Mouse (Mus musculus): ENCODE data around the gene Dlg2. TPM values are rescaled to one million over a fixed set of nuclear protein-coding genes. Genes with fewer than 3 reads are reported as not detected.

Dlg2 gene
- total RNA-seq, 2 experiments from 2014 or later = 0.33 to 2.1 TPM

DNA sequence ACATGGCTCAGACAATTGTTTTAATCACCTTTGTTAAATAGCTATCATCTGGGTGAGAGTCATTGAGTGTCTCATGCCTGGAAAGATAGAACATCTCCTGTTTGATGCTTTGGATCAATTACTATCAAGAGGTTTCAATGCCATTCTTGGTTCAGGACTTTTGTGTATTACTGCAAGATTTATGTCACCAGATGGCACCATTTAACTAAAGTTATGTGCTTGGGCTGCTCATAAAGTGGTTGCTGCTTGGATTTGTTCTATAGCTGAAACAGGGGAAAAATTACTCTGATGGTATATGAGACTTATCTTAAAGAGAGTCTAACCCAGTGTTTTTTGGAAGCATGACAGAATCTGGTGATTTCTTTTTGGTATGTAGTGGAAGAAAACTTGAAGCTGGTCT, 35.8 kb downstream of the Dlg2 start:
- no peak for ATAC-seq (replicated peaks; ENCODE audit: low FRiP score, low TSS enrichment, poor library complexity, severe bottlenecking)

DNA sequence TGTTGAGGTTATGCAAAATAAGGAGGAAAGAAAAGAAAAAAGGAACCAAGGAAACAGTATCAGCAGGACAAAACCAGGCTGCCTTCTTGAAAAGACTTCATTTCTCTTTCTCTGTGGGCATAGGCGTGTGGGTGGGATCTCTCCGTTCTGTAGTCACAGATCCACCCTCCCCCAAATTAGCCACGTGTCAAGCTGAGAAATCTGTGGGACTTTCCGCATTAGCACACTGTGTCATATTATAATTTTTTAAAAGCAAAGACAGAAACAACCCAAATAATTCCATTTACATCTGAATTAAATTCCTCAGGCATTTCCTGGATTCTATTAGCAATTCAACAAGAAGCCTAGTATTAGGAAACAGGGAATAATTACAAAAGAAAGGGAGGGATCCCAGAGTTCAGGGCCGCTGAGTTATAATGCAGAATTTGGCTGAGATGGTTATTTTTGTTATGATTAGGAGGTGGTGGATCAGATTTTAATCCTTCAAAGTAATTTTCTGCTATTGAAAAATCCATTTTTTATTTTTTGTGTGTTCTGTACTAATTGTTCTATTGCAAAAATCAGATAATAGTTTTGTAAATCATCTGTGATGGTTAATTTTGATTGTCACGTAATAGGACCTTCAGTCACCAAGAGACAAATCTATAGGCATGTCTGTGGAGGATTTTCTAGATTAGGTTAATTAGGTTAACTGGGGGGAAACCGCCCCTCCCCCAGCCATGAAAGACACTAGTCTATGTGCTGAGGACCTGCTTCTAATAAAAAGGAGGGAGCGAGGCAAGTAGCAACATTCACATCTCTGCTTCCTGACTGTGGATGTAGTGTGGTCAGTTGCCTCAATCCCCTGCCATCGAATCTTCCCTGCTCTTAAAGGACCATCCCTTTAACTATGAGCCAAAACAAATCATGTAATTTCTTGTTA, 63.3 kb downstream of the Dlg2 start:
- no peak for ATAC-seq (replicated peaks; ENCODE audit: low FRiP score, low TSS enrichment, poor library complexity, severe bottlenecking)

DNA sequence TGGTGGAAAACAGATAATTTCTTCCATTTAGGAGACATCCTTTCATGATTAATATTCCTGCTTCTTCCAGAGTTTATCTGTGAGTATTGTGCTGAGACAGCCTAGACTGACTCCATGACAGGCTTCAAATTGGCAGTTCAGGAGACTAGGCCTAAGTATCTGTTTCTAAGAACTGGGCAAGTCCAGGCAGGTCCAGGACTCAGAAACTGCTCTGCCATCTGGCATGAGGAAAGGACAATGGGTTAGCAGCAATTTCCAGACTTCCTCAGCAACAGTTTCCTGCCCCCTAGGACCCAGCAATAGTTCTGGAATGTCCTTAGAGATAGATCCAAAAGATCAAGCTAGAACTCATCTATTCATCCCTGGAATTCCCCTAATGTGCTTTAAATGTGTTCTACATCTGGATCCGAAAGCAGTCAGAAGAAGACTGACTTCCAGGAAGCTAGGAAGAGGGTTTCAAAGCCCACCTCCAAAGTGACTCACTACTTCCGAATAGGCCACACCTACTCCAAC, 64.4 kb downstream of the Dlg2 start:
- no peak for ATAC-seq (replicated peaks; ENCODE audit: low FRiP score, low TSS enrichment, poor library complexity, severe bottlenecking)

DNA sequence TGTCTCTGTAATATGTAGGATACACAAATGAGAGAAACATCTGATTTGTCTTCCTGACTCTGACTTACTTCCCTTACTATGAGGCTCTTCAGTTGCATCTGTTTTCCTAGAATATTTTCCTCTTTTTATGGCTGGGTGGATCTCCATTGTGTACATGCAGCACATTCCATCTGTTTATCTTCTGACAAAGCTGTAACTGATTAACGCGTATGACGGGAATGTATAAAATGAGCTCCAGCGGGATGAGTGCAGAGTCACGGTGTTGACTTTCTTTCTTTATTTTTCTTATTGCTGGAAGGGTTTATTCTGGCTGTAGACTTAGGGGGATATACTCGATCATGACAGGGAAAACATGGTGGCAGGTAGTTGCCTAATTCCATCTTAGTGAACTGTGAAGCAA, 76.9 kb downstream of the Dlg2 start:
- no peak for ATAC-seq (replicated peaks; ENCODE audit: low FRiP score, low TSS enrichment, poor library complexity, severe bottlenecking)

DNA sequence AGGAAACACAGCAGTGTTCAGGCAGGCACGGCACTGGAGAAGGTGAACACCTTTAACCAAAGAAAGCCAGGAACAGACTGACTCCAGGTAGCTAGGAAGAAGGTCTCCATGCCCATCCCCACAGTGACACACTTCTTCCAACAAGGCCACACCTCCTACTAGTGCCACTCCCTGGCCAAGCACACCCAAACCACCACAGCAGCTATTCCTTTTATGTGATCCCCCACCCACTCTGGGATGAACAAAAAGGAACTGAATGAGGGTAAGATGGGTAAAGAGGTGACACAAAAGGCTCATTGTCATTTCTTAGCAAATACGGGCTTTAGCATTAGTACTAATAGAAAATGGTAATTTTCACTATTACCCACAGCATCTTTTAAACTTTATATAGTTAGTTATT, 77.9 kb downstream of the Dlg2 start:
- ATAC-seq (replicated peaks; ENCODE audit: low FRiP score, low TSS enrichment, poor library complexity, severe bottlenecking) = no peak

DNA sequence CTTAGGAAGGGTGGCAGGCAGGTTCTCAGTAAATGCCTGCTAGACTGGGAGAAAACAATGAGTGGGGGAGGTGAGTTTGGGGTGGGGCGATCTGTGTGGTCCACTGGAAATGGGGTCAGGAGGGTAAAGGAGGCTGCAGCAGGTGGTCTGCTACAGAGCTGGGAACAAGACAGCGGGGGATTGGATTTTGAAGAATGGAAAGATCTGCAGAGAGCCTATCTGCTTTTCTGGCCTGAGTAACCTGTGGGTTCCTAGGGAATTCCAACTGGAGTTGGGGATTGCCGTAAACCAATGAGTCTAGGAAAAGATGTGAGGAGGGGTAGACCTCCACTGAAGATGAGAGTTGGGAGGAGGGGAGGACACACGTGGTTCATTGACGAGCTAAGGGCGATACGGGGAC, 92.7 kb downstream of the Dlg2 start:
- ATAC-seq (replicated peaks; ENCODE audit: low FRiP score, low TSS enrichment, poor library complexity, severe bottlenecking) = no peak

DNA sequence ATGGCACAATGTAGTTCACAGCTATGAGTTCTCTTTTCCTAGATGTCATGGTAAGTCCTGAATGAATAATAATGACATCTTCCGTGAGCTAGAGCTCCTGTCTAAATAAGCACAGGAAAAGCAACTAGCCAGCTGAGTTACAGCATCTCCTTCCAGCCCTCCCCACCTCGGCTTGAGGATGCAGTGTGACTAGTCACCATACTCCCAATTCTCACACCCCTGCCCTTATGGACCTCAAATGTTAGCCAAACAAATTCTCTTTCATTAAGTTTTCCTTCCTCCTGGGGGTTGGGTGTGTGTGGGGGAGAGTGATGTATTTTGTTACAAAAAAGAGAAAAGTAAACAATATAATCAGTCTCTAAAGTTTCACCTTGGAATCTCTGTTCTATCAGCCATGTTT, 111.3 kb downstream of the Dlg2 start:
- ATAC-seq (replicated peaks; ENCODE audit: low FRiP score, low TSS enrichment, poor library complexity, severe bottlenecking) = no peak

DNA sequence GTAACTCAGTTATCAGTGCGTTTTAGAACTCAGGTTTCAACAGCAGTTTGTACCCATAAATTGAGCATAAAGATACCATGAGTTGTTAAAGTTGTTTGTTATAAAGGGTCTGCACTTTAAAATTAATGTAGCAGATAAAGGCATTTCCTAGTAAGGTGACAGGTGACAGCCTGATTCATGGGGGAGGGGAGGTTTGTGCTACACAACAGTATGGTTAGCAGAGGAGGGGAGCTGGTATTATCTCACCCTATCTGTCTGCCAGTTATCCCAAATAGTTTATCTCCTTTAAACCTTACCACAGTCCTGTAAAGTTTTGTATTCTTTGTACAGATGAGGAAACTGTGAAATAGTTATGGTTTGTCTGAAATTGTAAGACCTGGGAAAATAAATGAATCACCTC, 111.8 kb downstream of the Dlg2 start:
- ATAC-seq (replicated peaks; ENCODE audit: low FRiP score, low TSS enrichment, poor library complexity, severe bottlenecking) = no peak

DNA sequence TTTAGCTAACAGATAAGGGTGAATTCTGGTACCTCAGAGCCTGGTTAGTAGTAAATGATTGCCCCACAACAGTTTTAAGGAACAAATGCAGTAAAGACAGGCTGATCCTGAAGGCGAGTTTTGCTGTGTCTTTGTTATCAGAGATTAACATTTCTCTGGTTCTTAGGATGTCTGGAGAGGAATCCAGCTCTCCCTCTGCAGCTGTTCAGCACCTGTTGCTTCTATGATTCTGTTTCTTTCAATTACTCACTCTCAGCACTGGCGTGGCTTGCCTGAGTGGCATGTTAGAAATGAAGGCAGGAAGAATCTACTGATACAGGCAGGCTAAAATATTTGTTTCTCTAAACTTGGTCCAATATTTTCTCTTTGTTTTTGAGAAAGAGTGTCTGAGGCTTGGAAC, 133.3 kb downstream of the Dlg2 start:
- no peak for ATAC-seq (replicated peaks; ENCODE audit: low FRiP score, low TSS enrichment, poor library complexity, severe bottlenecking)

DNA sequence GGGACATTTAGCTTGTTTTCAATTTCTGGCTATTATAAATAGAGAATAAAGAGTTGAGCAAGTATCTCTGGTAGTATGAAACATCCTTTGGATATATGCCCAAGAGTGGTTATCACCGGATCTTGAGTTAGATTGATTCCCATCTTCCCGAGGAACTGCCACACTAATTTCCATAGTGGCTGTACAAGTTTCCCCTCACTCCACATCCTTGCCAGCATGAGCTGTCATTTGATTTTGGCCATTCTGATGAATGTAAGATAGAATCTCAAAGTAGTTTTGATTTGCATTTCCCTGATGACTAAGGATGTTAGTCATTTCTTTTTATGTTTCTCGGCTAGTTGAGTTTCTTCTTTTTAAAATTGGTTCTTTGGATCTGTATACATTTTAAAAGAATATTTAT, 154.1 kb downstream of the Dlg2 start:
- ATAC-seq (replicated peaks; ENCODE audit: low FRiP score, low TSS enrichment, poor library complexity, severe bottlenecking) = no peak

DNA sequence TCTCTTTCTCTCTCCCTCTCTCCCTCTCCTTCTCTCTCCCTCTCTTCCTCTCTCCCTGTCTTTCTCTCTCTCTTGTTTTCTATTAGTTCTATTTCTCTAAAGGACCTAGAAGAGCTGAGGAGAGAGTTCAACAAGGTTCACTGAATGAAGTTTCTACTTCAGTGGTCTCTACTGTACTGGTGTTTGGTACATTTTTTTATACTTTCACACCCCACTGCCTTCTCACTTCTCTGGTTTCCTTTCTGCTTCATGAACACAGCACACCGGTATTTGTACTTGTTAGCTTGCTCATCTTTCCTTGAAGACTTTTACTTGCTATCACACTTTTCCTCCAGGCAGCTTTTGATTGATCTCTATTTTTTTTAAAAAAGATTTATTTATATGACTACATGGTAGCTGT, 173.0 kb downstream of the Dlg2 start:
- no peak for ATAC-seq (replicated peaks; ENCODE audit: low FRiP score, low TSS enrichment, poor library complexity, severe bottlenecking)

DNA sequence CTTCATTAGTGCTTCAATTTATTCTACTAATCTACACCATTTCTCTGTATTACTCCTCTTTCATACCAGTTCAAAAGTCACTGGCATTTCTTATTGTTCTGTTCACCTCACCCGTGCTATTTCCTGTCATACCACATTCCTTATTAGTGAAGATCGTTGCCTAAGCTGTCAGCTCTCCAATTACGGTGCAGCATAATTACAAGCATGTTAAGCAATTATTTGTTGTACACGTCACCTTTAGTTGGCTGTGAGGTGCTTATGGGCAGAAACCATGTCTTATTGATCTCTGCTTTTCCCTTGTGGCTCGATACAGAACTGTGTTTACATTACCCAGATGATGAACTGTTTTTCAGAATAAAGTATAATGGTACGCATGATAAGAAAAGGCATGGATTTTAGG, 174.7 kb downstream of the Dlg2 start:
- ATAC-seq (replicated peaks; ENCODE audit: low FRiP score, low TSS enrichment, poor library complexity, severe bottlenecking) = no peak

DNA sequence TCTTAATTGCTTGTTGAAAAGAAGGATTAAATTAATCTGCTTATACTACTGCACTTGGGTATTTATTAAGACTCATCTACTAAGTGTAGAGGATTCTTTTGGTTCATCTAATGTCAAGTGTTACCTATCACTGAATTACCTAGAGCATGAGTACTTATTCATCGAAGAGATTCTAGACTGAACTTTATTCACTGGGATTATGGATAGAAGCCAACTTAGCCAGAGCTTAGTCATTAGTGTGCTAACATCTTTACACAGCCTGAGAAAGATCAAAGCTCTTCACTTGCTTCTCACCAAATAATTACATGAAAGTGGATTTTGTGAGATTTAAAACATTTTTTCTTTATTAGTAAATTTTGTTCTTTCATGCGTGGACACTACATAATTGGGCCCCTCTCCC, 175.1 kb downstream of the Dlg2 start:
- ATAC-seq (replicated peaks; ENCODE audit: low FRiP score, low TSS enrichment, poor library complexity, severe bottlenecking) = no peak

DNA sequence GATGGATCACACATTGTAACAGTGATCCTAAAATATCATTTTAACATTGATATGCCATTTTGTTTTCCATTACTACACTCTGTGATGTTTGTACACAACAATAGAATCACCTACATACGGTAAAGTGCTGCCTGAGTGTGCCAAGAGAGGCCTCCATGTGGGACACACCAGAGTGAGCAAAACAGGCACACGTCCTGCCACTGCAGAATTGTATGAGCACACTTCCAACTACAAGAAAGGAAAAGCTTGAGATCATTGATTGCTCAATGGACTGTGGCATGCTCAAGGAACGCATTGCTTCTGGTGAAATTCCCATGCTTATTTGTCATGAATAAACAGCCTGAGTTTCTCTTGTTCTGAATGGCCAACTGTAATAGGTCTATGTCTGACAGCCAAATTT, 182.1 kb downstream of the Dlg2 start:
- no peak for ATAC-seq (replicated peaks; ENCODE audit: low FRiP score, low TSS enrichment, poor library complexity, severe bottlenecking)

DNA sequence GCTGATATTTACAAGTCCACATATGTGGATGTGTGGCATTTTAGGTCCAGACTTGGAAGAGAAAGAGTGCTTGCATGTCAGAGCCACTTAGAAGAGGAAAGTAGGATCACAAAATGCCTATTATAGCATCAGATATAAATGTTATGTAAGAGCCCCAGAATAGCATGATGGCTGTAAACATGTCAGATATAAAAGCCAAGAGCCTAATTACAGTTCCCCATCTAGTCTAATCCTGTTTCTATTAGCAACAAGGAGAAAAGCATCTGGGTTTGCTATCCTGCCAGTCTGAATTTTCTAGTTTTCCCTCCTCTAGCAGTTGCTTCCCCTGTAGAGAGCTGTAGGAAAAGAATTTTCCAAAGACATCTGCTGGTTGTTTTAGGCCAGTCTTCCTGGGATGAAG, 217.6 kb downstream of the Dlg2 start:
- no peak for ATAC-seq (replicated peaks; ENCODE audit: low FRiP score, low TSS enrichment, poor library complexity, severe bottlenecking)

DNA sequence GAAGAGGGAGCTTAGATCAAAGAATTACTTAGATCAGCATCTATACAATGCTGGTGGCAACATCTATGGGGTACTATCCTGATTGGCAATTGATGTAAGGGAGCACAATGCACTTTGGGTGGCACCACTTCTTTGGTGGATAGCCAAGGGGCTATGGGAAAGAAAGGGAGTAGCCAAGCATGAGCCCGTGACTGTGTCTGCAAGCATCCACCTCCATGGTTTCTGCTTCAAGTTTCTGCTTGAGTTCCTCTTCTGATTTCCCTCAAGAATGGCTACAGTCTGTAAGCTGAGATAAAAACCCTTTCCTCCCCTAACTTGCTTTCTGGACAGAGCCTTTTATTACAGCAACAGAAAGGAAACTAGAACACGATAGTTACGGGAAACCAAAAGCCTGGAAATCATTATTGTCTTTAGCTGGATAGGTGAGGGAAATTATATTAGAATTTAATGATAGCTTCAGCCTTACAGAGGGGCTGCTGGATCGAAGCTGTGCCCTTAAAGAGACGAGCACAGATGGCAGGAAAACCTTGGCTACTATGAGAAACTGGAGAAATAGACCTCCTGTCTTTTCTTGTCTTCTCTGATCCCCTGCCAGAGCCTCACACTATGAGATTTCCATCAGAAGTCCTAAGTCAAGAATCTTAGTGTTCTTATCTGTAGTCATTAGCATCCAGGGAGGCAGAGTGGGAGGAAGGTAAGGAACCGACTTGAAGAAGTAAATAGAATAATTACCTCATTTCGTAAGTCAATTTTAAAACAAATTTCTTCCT, 219.9 kb downstream of the Dlg2 start:
- ATAC-seq (replicated peaks; ENCODE audit: low FRiP score, low TSS enrichment, poor library complexity, severe bottlenecking) = no peak

DNA sequence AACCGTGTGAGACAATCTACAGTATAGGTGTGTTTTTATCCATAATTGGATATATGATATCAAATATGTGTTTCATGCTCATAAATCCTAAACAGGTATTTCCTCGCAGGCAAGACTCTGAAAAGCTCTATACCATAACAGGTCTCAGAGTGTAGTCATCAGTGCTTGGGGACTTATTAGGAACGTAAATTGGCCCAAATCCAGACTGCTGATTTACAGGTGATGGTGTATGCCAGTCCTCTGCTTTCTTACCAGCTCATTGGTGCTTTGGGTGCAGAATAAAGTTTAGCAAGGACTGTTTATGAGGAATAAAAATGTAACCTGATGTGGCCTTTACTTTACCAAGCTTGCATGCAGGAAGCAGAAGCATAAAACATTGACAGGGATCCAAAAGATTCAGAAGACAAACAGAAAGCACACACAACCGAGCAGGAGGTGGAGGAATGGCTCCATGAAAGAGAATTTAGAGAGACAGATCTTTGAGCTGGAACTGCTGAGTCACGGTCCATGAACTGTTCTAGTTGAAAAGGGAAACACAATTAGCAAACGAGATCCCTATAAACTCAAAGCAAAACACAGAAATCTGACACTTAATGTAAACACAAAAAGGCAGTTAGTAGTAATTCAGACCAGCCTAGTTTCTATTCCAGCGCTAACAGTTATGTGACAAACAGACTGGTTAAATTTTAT, 226.8 kb downstream of the Dlg2 start:
- ATAC-seq (replicated peaks; ENCODE audit: low FRiP score, low TSS enrichment, poor library complexity, severe bottlenecking) = no peak

DNA sequence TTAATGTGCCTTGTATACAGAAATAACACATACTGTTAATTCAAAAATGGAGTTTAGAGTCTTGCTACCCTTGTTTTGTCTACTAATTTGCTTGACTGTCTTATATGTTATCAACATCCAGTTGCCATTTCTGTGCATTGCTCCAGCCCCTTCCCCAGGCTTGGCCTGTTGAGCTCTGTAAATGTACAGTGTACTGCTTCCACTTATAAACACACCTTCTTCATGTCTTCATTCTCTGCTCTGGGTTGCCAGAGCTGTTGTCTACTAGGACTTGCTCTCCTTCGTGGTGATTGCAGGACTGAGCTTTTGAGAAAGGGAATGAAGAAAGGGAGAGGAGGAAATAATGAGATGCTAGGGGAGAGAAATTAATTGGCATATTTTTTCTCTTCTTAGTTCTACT, 227.5 kb downstream of the Dlg2 start:
- ATAC-seq (replicated peaks; ENCODE audit: low FRiP score, low TSS enrichment, poor library complexity, severe bottlenecking) = no peak

DNA sequence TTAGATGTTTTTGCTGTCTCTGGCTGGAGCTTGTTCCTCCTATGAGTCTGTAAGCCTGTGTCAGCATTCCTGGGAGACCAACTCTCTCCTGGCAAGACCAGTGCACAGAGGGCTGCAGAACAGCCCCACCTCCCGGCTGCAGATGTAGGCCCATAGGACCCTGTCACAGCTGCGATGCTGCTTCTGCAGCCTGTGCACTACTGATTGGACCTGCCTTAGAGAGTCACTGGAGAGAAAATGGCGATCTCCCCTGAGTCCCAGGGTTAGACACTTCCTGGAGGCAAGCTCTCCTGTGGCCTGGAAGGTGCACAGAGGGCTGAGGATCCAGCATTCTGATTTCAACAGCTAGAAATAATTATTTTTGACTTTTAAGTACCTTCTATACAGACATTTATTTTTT, 257.6 kb downstream of the Dlg2 start:
- no peak for ATAC-seq (replicated peaks; ENCODE audit: low FRiP score, low TSS enrichment, poor library complexity, severe bottlenecking)

DNA sequence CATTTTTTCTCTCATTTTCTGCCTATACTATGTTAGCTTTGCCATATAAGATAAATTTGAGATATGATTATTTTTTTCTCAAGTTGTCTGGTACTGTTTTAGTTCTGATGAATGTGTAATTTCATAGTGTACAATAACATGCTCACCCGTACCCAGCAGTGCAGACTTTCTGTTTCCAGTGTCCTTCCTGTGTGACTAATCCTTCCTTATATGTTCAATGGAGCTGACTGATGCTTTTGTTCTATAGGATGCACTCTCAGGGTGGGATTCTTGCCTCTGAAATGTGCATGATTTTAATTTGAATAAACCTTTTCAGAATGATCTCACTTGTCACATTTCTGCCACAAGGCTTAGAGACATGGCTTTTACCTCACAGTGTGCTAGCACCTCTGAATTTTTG, 259.9 kb downstream of the Dlg2 start:
- ATAC-seq (replicated peaks; ENCODE audit: low FRiP score, low TSS enrichment, poor library complexity, severe bottlenecking) = no peak
